Mouse (Mus musculus): Measurements from ENCODE around the gene Adrm1.

GRCm38 (mm10) chr2:180225044-180225761, 53.9 kb downstream of the Adrm1 start:
- TF ChIP-seq POLR2A (IDR thresholded peaks at IDR 0.05; ENCODE audit: extremely low read depth, insufficient read depth, low read length) (no peak), CTCF (IDR thresholded peaks at IDR 0.05; ENCODE audit: low read depth, low read length) (no peak)

Data from liver, adult 2 months (tissue).